Mouse (Mus musculus): Measurements from ENCODE around the gene Parp11. TPM values are rescaled to one million over a fixed set of nuclear protein-coding genes. Genes with fewer than 3 reads are reported as not detected.

Parp11 gene
- 38.9 and 39.6 TPM in 2 replicates for total RNA-seq (2014; rRNA removed)
- 43.0 and 43.9 TPM in 2 replicates for polyA plus RNA-seq (2015; fragmentation: Nextera tagmentation; extraction: Ambion mirVana)

DNA sequence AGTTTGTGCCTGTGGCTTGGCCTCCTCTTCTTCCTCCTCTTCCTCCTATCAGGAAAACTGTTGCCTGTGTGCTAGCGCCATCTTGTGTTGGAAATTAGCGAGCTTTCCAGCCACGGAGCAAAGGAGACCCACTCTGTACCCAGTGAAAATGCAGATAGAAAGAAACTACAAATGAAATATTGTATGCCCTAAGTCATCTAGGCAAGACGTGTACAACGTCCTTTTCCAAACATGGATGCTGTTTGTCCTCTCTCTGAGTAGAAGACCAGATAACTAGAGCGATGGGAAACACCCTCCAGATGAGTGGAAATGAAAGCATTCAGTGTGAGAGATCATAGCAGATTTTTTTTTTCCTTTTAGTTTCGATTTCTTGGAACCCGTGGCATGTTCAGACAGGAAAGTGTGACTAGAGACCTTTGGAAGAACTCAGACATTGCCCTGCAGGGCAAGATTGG is at the start of gene Parp11:
Gene Parp11, plus strand, starts transcription at position 405 of the 455 bp plus-strand sequence.
- WGBS, result 21% methylated on average over 8 of the region's 8 CpGs

DNA sequence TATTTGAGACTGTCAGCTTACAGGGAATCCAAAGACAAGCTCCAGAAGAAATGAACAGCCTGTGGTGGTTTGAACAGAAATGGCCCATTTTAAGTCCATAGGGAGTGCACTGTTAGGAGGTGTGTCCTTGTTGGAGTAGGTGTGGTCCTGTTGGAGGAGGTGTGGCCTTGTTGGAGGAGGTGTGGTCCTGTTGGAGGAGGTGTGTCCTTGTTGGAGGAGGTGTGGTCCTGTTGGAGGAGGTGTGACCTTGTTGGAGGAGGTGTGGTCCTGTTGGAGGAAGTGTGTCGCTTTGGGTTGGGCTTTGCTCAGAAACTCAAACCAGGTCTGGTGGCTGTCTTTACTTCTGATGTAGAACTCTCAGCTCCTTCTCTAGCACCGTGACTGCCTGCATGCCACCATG is 48.6 kb upstream of the Parp11 start:
- Histone ChIP-seq H3K4me1 (ENCODE audit: insufficient read depth, low read length) (peaks cover 3% of the 10 kb centered on the region; the same call in 1 of the 2 replicates), H3K4me2 (ENCODE audit: low read depth, low read length) (no peak overlapping the region), H3K9me3 (ENCODE audit: low read length) (no peaks in the 10 kb centered on the region), H3K4me3 (ENCODE audit: low read length) (no peak overlapping the region), H3K27ac (no peak overlapping the region), H3K9ac (replicated peaks; ENCODE audit: low read length) (no peak overlapping the region), H3K27me3 (ENCODE audit: insufficient read depth, low read length) (no peaks in the 10 kb centered on the region), H3K36me3 (ENCODE audit: insufficient read depth, low read length) (no peaks in the 10 kb centered on the region)
- no peak for TF ChIP-seq CTCF (IDR thresholded peaks at IDR 0.05; ENCODE audit: low read depth)
- ATAC-seq, result no peak
- 48% methylated on average over 2 of the region's 2 CpGs for WGBS
- no peak for DNase-seq (ENCODE audit: low spot score)

More for the DNA sequence above, at the start of gene Parp11:
- peak; percentile 79 for DNase-seq (ENCODE audit: low spot score)
- 0 out of 2 replicates have a peak within 1 kb of the TSS, but pooled peaks have one; percentile 19 for H3K4me2 ChIP-seq (ENCODE audit: low read depth, low read length)
- ATAC-seq, result peak; percentile 39; the same call in 1 of the 2 replicates
- H3K27me3 ChIP-seq (ENCODE audit: insufficient read depth, low read length), result no peaks in the 10 kb centered on the region
- H3K4me1 ChIP-seq (ENCODE audit: insufficient read depth, low read length), result peaks cover 4% of the 10 kb centered on the region; the same call in 1 of the 2 replicates
- no peaks in the 10 kb centered on the region for H3K36me3 ChIP-seq (ENCODE audit: insufficient read depth, low read length)
- H3K27ac ChIP-seq, result no peak within 1 kb of the TSS
- TF ChIP-seq CTCF (IDR thresholded peaks at IDR 0.05; ENCODE audit: low read depth), result peak; percentile 95
- no peaks in the 10 kb centered on the region for H3K9me3 ChIP-seq (ENCODE audit: low read length)
- no peak within 1 kb of the TSS for H3K9ac ChIP-seq (replicated peaks; ENCODE audit: low read length)
- no peak within 1 kb of the TSS for H3K4me3 ChIP-seq (ENCODE audit: low read length)

DNA sequence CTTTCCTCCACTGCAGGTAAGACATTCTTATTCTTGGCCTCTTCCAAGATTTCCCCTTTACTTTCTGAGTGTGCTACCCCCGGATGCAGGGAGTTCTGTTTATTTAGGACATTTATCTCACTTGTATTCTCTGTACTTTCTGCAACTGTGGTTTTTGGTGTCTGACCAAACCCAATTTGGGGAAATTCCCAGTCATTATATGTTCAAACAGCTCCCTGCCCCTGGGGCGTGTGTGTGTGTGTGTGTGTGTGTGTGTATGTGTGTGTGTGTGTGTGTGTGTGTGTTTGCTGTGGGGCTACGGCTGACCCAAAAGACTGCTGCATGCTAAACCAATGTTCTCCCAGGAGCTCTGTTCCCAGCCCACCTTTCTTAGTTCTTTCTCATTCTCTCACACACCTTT is 45.2 kb upstream of the Parp11 start:
- H3K27me3 ChIP-seq (ENCODE audit: insufficient read depth, low read length), result no peaks in the 10 kb centered on the region
- WGBS, result 64% methylated on average over 3 of the region's 3 CpGs
- H3K9ac ChIP-seq (replicated peaks; ENCODE audit: low read length), result no peak overlapping the region
- no peaks in the 10 kb centered on the region for H3K9me3 ChIP-seq (ENCODE audit: low read length)
- H3K4me3 ChIP-seq (ENCODE audit: low read length), result no peak overlapping the region
- no peak for ATAC-seq
- DNase-seq (ENCODE audit: low spot score), result no peak
- H3K36me3 ChIP-seq (ENCODE audit: insufficient read depth, low read length), result no peaks in the 10 kb centered on the region
- no peak for TF ChIP-seq CTCF (IDR thresholded peaks at IDR 0.05; ENCODE audit: low read depth)
- no peak overlapping the region for H3K27ac ChIP-seq
- no peak overlapping the region for H3K4me2 ChIP-seq (ENCODE audit: low read depth, low read length)
- H3K4me1 ChIP-seq (ENCODE audit: insufficient read depth, low read length), result peaks cover 4% of the 10 kb centered on the region; the same call in 1 of the 2 replicates

DNA sequence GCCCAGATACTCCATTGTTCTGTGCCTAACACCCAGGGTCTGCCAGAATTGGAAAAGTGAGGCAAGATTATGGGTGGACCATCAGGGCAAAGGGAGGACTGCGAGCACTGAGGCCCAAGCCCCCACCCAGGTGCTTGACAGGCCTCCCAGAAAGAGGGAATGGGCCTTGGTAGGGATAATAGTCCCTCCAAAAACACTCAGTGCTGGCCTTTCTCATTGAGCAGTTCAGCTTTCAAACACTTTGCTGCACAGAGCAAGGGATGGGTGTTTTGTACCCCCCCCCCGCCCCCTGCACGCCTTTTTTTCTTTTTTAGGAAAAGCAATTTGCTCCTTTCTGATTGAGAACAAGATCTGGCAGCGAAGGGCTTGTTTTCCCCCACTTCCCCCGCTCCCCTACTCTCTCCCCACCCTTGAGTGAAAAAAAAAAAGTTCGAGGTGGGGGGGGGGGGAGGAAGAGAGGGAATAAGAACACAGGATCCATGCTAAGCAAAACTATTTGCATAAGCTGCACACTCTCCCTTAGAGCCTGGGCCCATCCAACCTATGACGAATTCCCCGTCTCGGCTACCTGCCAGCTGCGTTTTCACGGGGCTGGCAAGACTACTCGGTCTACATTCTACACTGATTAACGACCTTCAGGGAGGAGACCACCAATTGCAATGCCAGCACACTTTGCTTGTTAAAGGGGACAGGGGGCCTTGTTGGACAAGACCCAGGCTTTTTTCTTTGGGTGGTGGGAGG is 42.4 kb upstream of the Parp11 start:
- no peaks in the 10 kb centered on the region for H3K36me3 ChIP-seq (ENCODE audit: insufficient read depth, low read length)
- no peaks in the 10 kb centered on the region for H3K27me3 ChIP-seq (ENCODE audit: insufficient read depth, low read length)
- no peak overlapping the region for H3K4me3 ChIP-seq (ENCODE audit: low read length)
- TF ChIP-seq CTCF (IDR thresholded peaks at IDR 0.05; ENCODE audit: low read depth), result no peak
- peaks cover 4% of the 10 kb centered on the region; the same call in 1 of the 2 replicates for H3K4me1 ChIP-seq (ENCODE audit: insufficient read depth, low read length)
- H3K9ac ChIP-seq (replicated peaks; ENCODE audit: low read length), result no peak overlapping the region
- H3K4me2 ChIP-seq (ENCODE audit: low read depth, low read length), result no peak overlapping the region
- DNase-seq (ENCODE audit: low spot score), result peak; percentile 87
- ATAC-seq, result peak; percentile 90
- no peaks in the 10 kb centered on the region for H3K9me3 ChIP-seq (ENCODE audit: low read length)
- WGBS, result 17% methylated on average over 13 of the region's 13 CpGs
- 0 out of 2 replicates have a peak overlapping the region, but pooled peaks have one; percentile 23 for H3K27ac ChIP-seq

DNA sequence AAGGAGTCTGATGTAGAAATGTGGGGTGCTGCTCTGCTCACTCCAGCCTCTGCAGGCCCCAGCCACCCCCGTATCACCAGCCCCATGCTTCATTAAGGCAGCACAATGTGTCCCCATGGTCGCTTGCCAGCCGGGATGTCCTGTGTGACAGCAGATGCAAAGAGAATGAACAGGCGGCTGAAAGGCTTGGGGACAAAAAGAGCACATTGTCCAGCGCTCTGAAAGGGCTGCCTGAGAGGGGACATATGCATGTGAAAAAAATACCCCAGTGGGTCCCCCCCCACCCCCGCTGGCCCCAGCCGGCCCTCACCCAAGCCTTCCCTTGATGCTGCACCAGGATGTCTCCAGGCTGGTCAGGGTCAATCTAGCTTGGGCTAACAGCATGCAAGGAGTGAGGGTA is 41.0 kb upstream of the Parp11 start:
- TF ChIP-seq CTCF (IDR thresholded peaks at IDR 0.05; ENCODE audit: low read depth), result no peak
- Histone ChIP-seq H3K4me1 (ENCODE audit: insufficient read depth, low read length) (peaks cover 4% of the 10 kb centered on the region; the same call in 1 of the 2 replicates), H3K27ac (peak overlapping the region; percentile 12; the same call in 1 of the 2 replicates), H3K36me3 (ENCODE audit: insufficient read depth, low read length) (no peaks in the 10 kb centered on the region), H3K9ac (replicated peaks; ENCODE audit: low read length) (no peak overlapping the region), H3K4me3 (ENCODE audit: low read length) (no peak overlapping the region), H3K4me2 (ENCODE audit: low read depth, low read length) (no peak overlapping the region), H3K9me3 (ENCODE audit: low read length) (no peaks in the 10 kb centered on the region), H3K27me3 (ENCODE audit: insufficient read depth, low read length) (no peaks in the 10 kb centered on the region)
- DNase-seq (ENCODE audit: low spot score) (peak; percentile 81), ATAC-seq (peak; percentile 85)
- 12% methylated on average over 7 of the region's 7 CpGs for WGBS

DNA sequence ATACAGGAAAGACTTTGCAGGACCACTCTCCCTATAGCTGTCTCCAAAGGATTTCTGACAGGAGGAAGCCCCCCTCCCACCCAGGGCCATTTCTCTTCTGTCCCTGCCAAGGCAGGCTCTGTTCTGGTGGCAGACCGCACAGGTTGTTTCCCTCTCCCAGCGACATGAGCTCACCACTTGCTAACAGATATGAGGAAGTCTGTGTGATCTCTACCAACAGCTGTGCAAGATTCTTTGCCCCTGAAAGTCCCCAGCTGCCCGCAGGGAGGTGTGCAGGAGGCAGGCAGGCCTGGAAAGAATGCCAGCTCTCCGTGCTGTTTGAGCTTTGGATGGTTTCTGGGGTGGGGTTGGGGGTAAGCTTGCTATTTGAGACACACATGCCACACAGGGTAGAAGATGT is 38.9 kb upstream of the Parp11 start:
- peaks cover 4% of the 10 kb centered on the region; the same call in 1 of the 2 replicates for H3K4me1 ChIP-seq (ENCODE audit: insufficient read depth, low read length)
- no peaks in the 10 kb centered on the region for H3K9me3 ChIP-seq (ENCODE audit: low read length)
- no peak overlapping the region for H3K4me3 ChIP-seq (ENCODE audit: low read length)
- no peak overlapping the region for H3K9ac ChIP-seq (replicated peaks; ENCODE audit: low read length)
- TF ChIP-seq CTCF (IDR thresholded peaks at IDR 0.05; ENCODE audit: low read depth), result no peak
- WGBS, result 17% methylated on average over 4 of the region's 4 CpGs
- DNase-seq (ENCODE audit: low spot score) (peak; percentile 38), ATAC-seq (peak; percentile 44; the same call in 1 of the 2 replicates)
- H3K36me3 ChIP-seq (ENCODE audit: insufficient read depth, low read length), result no peaks in the 10 kb centered on the region
- H3K27me3 ChIP-seq (ENCODE audit: insufficient read depth, low read length), result no peaks in the 10 kb centered on the region
- no peak overlapping the region for H3K27ac ChIP-seq
- H3K4me2 ChIP-seq (ENCODE audit: low read depth, low read length), result no peak overlapping the region
